Mouse (Mus musculus) effector memory CD4-positive, alpha-beta T cell, adult 5 months (primary cell): ENCODE measurements around the gene Ubl4a. TPM values are rescaled to one million over a fixed set of nuclear protein-coding genes. Genes with fewer than 3 reads are reported as not detected.

Experiments used
- polyA plus RNA-seq: library from polyadenylated mRNA; unstranded; fragments of 100-300 nt; shearing (Covaris generic); gene quantifications from one replicate; pipeline ENCODE4 v1.2.1, GENCODE M21; 2017

The Ubl4a gene
- 32.9 TPM for polyA plus RNA-seq

DNA sequence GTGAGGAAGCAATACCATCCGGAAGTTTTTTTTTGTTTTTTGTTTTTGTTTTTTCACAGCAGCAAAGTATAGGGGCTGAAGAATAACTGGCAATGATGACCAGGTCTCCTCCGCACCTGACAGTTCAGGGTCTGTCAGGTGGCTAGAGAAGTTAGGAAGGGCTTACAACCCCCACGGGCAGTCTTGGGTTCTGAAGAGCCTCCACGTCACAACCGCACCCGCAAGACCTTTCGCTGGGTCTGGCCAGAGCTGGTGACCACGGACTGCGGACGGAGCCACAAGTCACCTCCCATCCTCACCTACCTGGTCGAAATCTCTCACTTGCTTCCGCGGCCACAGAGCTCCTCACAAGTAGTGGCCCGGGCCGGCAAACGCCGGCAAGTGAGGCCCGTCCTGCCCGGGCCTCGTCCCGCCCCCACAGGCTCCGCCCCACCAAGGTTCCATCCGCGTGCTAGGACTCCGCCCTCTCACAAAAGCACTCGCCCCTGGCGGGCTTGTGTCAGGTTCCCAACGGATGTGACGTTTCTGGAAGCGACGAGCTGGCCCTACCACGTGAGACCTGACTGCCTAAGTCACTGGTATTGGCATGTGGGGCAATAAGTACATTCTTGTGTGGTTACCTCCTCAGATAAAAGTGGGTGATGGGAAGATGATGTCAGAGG, at the start of gene Ubl4a, which contains the start of gene Slc10a3:
TSS of gene Ubl4a (minus strand) at position 331 of the 662 bp plus-strand sequence.
TSS of gene Slc10a3 (minus strand) at position 462 of the 662 bp plus-strand sequence.

DNA sequence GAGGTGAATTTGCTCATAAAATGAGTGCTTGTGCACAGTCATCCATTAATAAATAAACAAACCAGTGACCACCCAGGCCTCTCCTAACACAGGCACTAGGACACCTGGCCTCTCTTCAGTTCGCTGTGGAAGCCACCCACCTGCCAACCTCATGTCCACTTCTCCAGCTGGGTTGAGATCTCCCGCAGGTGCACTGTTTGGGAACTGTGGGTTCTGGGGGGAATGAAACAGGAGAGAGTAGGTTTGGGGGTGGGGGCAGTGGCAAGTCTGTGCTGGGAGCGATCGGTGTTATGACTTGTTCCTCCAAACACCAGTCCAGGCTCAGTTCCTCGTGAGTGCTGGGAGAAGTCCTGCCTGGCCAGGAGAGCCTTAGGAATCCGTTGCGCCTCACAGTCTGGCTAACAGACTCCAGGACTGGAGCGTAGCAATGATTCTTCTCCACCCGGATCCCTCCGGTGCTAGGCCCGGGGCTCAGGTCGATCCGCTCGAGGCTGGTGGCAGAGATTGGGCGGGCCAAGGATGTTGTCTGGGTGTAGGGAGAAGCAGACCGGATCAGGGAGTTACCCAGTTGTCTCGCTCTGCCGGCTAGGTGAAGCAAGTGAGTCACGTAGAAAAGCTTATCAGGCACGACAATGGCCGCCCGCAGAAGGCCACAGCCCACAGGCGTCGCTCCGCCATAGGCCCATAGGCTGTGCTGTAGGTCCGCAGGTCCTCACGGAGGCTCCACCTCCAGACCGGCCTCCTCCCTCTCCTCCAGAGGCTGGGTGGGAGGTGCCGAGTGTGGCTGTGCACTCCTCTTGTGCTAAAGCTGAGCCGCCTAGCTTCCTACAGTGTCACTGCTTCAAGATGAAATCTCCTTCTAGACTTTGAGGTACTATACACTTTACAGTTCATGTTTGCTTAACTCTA, 19.8 kb upstream of the Ubl4a start, which contains the start of the genes Fam3a and Ikbkg:
TSS of gene Fam3a (minus strand) at position 738 of the 909 bp plus-strand sequence.
TSS of gene Ikbkg (plus strand) at position 756 of the 909 bp plus-strand sequence.

DNA sequence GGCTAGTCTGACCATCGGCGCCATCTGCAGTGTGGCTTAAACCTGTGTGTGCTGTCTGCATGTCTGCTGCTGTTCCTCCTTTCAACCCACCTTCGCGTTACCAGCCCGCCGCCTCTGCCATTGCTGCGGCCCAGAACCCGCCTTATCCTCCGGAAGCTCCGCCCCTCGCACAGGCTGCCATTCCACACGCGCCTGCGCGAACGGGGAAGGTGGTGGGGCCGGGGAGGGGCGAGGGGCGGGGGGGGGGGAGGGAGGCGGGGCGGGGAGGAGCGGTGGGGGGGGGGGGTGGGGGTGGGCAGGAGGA, 19.6 kb downstream of the Ubl4a start, which contains the start of gene Lage3:
TSS of gene Lage3 (minus strand) at position 152 of the 304 bp plus-strand sequence.

DNA sequence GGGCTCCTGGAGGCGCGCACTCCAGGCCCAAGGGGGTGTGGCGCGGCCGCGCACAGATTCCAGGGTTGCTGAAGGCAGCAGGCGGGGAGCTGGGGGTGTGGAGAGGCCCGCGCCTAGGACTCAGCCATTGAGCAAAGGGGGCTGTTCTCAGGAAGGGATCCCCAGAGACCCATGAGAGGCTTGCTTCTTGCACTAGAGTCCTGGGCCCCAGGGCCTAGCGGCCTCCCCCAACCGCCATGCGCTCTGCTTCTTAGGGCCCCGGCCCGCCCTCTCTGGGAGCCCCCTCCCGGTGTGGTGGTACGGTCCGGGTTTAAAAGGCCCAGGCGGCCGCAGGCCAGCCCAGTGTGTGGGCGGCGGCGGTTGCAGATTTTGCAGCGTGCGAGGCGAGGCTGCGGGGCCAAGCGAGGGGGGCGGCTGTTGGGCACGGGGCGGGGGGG, 44.3 kb downstream of the Ubl4a start, which contains the start of gene Plxna3:
TSS of gene Plxna3 (plus strand) at position 342 of the 437 bp plus-strand sequence.

Other genes starting within 250 kb of the Ubl4a start
- not detected for gene Opn1mw, start 245.8 kb downstream of the Ubl4a start, polyA plus RNA-seq
- 51.2 TPM for gene Mecp2, start 237.9 kb downstream of the Ubl4a start, polyA plus RNA-seq
- gene Tex28, start 205.4 kb downstream of the Ubl4a start, polyA plus RNA-seq, result not detected
- gene Tktl1, start 196.0 kb downstream of the Ubl4a start, polyA plus RNA-seq, result 0.25 TPM
- gene Flna, start 123.4 kb downstream of the Ubl4a start, polyA plus RNA-seq, result 366 TPM
- 154 TPM for gene Emd, start 118.5 kb downstream of the Ubl4a start, polyA plus RNA-seq
- gene Rpl10, start 102.4 kb downstream of the Ubl4a start, polyA plus RNA-seq, result 119 TPM
- gene Taz, start 91.3 kb downstream of the Ubl4a start, polyA plus RNA-seq, result 104 TPM
- gene Dnase1l1, start 90.9 kb downstream of the Ubl4a start, polyA plus RNA-seq, result 18.4 TPM
- gene Atp6ap1, start 76.1 kb downstream of the Ubl4a start, polyA plus RNA-seq, result 164 TPM
- 216 TPM for gene Gdi1, start 68.2 kb downstream of the Ubl4a start, polyA plus RNA-seq
- gene Fam50a, start 60.2 kb downstream of the Ubl4a start, polyA plus RNA-seq, result 57.9 TPM
- gene Plxna3, start 44.2 kb downstream of the Ubl4a start, polyA plus RNA-seq, result 3.4 TPM
- 16.9 TPM for gene Lage3, start 19.6 kb downstream of the Ubl4a start, polyA plus RNA-seq
- 28.0 TPM for gene Slc10a3, start 131 bp upstream of the Ubl4a start, polyA plus RNA-seq
- gene Fam3a, start 20.1 kb upstream of the Ubl4a start, polyA plus RNA-seq, result 14.2 TPM
- gene Ikbkg, start 20.1 kb upstream of the Ubl4a start, polyA plus RNA-seq, result 39.7 TPM
- 44.5 TPM for gene G6pdx, start 56.0 kb upstream of the Ubl4a start, polyA plus RNA-seq
- not detected for gene Gm6880, start 108.2 kb upstream of the Ubl4a start, polyA plus RNA-seq
- not detected for gene Olfr1326-ps1, start 201.7 kb upstream of the Ubl4a start, polyA plus RNA-seq
- not detected for gene Olfr1325, start 219.5 kb upstream of the Ubl4a start, polyA plus RNA-seq